Mouse (Mus musculus) heart, embryonic 12.5 days (tissue): Measurements from ENCODE around the gene U2af2. TPM values are rescaled to one million over a fixed set of nuclear protein-coding genes. Genes with fewer than 3 reads are reported as not detected.
"Not testable (repeated sequence)": the region's sequence is repeated elsewhere in the genome, so short reads cannot be mapped to it uniquely, and the experiment has no call there.

ENCODE experiments used
- ATAC-seq: fragments of 200-750 bp; cut with Nextera tagmentation; 2 replicates; pipeline ENCODE4 v1.8.0; 2017; ENCODE audit warnings: moderate TSS enrichment, moderate library complexity; ENCODE audit not compliant: insufficient number of reproducible peaks, low FRiP score
- H3K27ac ChIP-seq: fragments of 300-500 bp; sonication (generic); 2 replicates; pipeline ENCODE4 v1.5.1; 2016; ENCODE audit warnings: mild to moderate bottlenecking, moderate library complexity; ENCODE audit not compliant: poor library complexity, severe bottlenecking
- H3K27me3 ChIP-seq: fragments of 300-500 bp; sonication (generic); replicated peaks from 2 replicates; pipeline ENCODE4 v1.6.1; 2016; ENCODE audit warnings: mild to moderate bottlenecking, moderate library complexity
- H3K36me3 ChIP-seq: fragments of 300-500 bp; sonication (generic); 2 replicates; pipeline ENCODE4 v1.6.1; 2016; ENCODE audit warnings: mild to moderate bottlenecking, moderate library complexity
- H3K4me1 ChIP-seq: fragments of 300-500 bp; sonication (generic); replicated peaks from 2 replicates; pipeline ENCODE4 v1.6.1; 2016; ENCODE audit warnings: mild to moderate bottlenecking
- H3K4me2 ChIP-seq: fragments of 300-500 bp; sonication (generic); 2 replicates; pipeline ENCODE4 v1.6.1; 2016; ENCODE audit warnings: mild to moderate bottlenecking, moderate library complexity
- H3K4me3 ChIP-seq: fragments of 300-500 bp; sonication (generic); 2 replicates; pipeline ENCODE4 v1.5.1; 2016; ENCODE audit warnings: mild to moderate bottlenecking
- H3K9ac ChIP-seq: fragments of 300-500 bp; sonication (generic); 2 replicates; pipeline ENCODE4 v1.6.1; 2016; ENCODE audit warnings: mild to moderate bottlenecking, moderate library complexity
- H3K9me3 ChIP-seq: fragments of 300-500 bp; sonication (generic); replicated peaks from 2 replicates; pipeline ENCODE4 v1.6.1; 2016; ENCODE audit warnings: mild to moderate bottlenecking, moderate library complexity
- WGBS: fragments of 180-500 bp; shearing (Covaris S2); methylation state at CpG from one replicate; pipeline ENCODE4 v1.1.7; 2016; 5-methylcytosine and 5-hydroxymethylcytosine counted together
- polyA plus RNA-seq: library from polyadenylated mRNA; unstranded; fragments of >200 nt; fragmentation: Nextera tagmentation; extraction: Ambion mirVana; gene quantifications from 2 replicates; pipeline ENCODE4 v1.2.1, GENCODE M21; 2016

U2af2 gene
- polyA plus RNA-seq, 1 experiment from 2014 or later = 81.7 TPM

GRCm38 (mm10) chr7:5076931-5077330 lies 15.0 kb downstream of the U2af2 start:
- Histone ChIP-seq H3K4me1 (peaks cover 11% of the 10 kb centered on the region), H3K4me2 (no peak overlapping the region), H3K27ac (no peak overlapping the region), H3K4me3 (no peak overlapping the region), H3K36me3 (peaks cover 70% of the 10 kb centered on the region), H3K9ac (no peak overlapping the region), H3K27me3 (no peaks in the 10 kb centered on the region), H3K9me3 (no peaks in the 10 kb centered on the region)
- WGBS = 78% methylated on average over 2 of the region's 2 CpGs
- peak; percentile 26; the same call in 1 of the 2 replicates for ATAC-seq

- 49% methylated on average over 11 of the region's 13 CpGs for WGBS
- Histone ChIP-seq H3K27ac (peak overlapping the region; percentile 96), H3K4me1 (peaks cover 28% of the 10 kb centered on the region), H3K4me2 (peak overlapping the region; percentile 86), H3K36me3 (peaks cover 58% of the 10 kb centered on the region), H3K9ac (peak overlapping the region; percentile 98), H3K4me3 (peak overlapping the region; percentile 98)
- H3K27me3 ChIP-seq, H3K9me3 ChIP-seq: not testable (repeated sequence)
- ATAC-seq = peak; percentile 22; the same call in 1 of the 2 replicates
Measured at GRCm38 (mm10) chr7:5079365-5080009, 17.5 kb downstream of the U2af2 start.

DNA sequence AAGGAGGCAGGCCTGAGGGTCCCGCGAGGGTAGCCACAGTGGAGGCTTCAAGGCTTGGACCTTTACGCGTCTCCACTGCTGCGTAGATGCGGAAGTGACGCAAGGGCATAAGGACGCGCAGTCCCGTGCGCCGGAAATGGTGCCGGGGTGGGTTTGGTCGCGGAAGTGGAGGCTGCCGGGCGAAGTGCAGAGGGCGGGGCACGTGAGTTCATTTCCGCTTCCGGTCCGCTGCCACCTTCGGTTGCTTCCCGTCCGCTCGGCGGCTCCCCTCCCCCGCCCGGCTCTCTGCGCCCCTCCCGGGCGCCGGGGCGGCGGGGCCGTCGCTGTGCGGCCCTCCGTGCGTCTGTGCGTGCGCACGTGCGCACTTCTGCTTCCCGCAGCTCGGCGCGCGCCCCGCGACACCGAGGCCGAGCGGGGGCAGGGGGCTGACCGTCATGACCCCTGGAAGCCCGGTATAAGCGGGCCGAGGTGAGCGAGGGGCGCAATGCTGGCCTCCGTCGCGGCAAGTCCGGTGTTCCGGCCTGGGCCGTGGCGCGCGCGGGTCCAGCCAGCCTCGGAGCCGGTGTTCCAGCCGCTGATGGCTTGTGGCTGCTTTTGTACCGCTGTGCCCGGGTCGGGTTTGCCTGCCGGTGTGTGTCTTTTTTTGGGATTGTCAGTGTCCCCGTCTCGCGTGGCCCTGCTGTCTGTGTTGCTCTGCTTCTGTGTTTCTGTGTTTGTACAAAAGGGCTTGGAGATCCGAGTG lies 18.2 kb downstream of the U2af2 start, which contains the start of gene Epn1:
Gene Epn1 (plus strand): TSS at position 226 of the 742 bp plus-strand sequence.
- no peaks in the 10 kb centered on the region for H3K9me3 ChIP-seq
- peak within 1 kb of the TSS; percentile 86 for H3K4me2 ChIP-seq
- WGBS = under 1% methylated on average over 79 of the region's 81 CpGs
- peak; percentile 95 for ATAC-seq
- H3K27me3 ChIP-seq = no peaks in the 10 kb centered on the region
- H3K4me1 ChIP-seq = peaks cover 35% of the 10 kb centered on the region
- H3K36me3 ChIP-seq = peaks cover 57% of the 10 kb centered on the region
- H3K4me3 ChIP-seq = peak within 1 kb of the TSS; percentile 98
- H3K27ac ChIP-seq = peak within 1 kb of the TSS; percentile 96
- peak within 1 kb of the TSS; percentile 98 for H3K9ac ChIP-seq

DNA sequence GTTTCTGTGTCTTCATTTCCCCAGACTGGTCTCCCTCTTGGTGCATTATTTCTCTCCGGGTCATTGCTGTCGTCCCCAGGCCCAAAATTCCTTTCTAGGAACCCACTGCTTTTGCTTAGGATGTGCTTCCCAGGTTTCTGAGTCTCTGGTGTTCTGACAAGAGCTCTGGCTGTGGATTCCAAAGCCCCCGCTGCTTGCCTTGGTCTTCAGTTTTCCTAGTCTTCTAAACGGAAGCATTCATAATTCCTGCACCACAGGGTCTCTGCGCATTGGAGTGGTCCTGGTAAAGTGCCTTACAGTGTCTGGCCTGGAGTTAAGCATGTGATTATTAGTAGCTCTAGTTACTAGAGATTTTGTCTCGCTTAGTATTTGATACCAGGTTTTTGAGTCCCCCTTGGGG lies 18.9 kb downstream of the U2af2 start:
- Histone ChIP-seq H3K27ac (peak overlapping the region; percentile 96), H3K27me3 (no peaks in the 10 kb centered on the region), H3K4me1 (peaks cover 39% of the 10 kb centered on the region), H3K36me3 (peaks cover 58% of the 10 kb centered on the region), H3K9ac (peak overlapping the region; percentile 98), H3K4me2 (peak overlapping the region; percentile 86), H3K9me3 (no peaks in the 10 kb centered on the region), H3K4me3 (peak overlapping the region; percentile 98)
- ATAC-seq = no peak
- WGBS = 11% methylated on average over 6 of the region's 6 CpGs

GRCm38 (mm10) chr7:5081241-5081640 lies 19.3 kb downstream of the U2af2 start:
- peak overlapping the region; percentile 98 for H3K4me3 ChIP-seq
- no peaks in the 10 kb centered on the region for H3K27me3 ChIP-seq
- 48% methylated on average over 6 of the region's 6 CpGs for WGBS
- H3K4me2 ChIP-seq = peak overlapping the region; percentile 86
- no peaks in the 10 kb centered on the region for H3K9me3 ChIP-seq
- no peak for ATAC-seq
- no peak overlapping the region for H3K27ac ChIP-seq
- peak overlapping the region; percentile 98 for H3K9ac ChIP-seq
- H3K4me1 ChIP-seq = peaks cover 41% of the 10 kb centered on the region
- H3K36me3 ChIP-seq = peaks cover 59% of the 10 kb centered on the region

DNA sequence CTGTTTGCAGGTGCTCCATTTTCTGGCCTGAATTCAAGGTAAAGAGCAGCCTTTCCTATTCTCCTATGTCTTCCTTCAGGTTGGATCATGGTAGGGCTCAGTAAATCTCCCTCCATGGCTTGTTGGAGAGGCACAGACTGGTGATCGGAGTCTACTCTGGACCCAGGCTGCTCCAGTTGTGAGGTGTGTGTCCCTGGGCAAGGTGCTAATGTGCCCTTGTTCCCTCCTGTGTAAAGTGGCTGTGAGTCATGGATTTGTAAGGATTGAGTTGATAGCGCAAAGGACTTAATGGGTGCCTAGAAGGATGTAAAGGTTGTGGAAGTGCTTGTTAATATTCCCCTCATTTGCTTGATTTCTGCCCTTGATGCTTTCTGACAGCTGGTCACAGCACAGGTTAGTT lies 20.0 kb downstream of the U2af2 start:
- Histone ChIP-seq H3K4me2 (peak overlapping the region; percentile 86), H3K9me3 (no peaks in the 10 kb centered on the region), H3K9ac (peak overlapping the region; percentile 98; the same call in 1 of the 2 replicates), H3K4me3 (peak overlapping the region; percentile 98), H3K27me3 (no peaks in the 10 kb centered on the region), H3K27ac (no peak overlapping the region), H3K36me3 (peaks cover 55% of the 10 kb centered on the region), H3K4me1 (peaks cover 38% of the 10 kb centered on the region)
- no peak for ATAC-seq
- WGBS = 96% methylated on average over 2 of the region's 2 CpGs

GRCm38 (mm10) chr7:5083325-5084105 lies 21.6 kb downstream of the U2af2 start:
- no peak overlapping the region for H3K4me3 ChIP-seq
- no peaks in the 10 kb centered on the region for H3K9me3 ChIP-seq
- no peaks in the 10 kb centered on the region for H3K27me3 ChIP-seq
- WGBS = 91% methylated on average over 18 of the region's 18 CpGs
- H3K4me2 ChIP-seq = no peak overlapping the region
- H3K36me3 ChIP-seq = peaks cover 49% of the 10 kb centered on the region
- H3K27ac ChIP-seq = no peak overlapping the region
- no peak overlapping the region for H3K9ac ChIP-seq
- no peak for ATAC-seq
- H3K4me1 ChIP-seq = peaks cover 38% of the 10 kb centered on the region

DNA sequence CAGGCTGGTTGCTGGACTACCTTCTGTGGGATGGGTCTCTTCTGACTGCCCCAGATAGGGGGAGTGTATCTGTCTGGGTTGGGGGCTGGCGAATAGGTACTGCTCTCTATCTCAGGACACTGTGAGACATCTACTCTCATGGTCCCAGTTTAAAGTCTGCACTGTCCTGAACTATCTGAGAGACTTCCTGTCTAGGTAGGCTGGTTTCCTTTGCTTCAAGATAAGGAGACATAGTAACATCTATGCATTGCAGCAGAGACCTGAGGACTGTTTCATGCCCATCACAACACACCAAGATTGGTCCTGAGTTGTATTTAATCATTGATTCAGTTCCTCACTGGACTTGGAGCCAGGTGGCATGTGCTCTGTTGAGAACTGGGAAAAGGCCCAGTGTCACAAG lies 23.6 kb downstream of the U2af2 start:
- Histone ChIP-seq H3K27me3 (no peaks in the 10 kb centered on the region), H3K9ac (no peak overlapping the region), H3K4me3 (no peak overlapping the region), H3K4me1 (peaks cover 38% of the 10 kb centered on the region), H3K9me3 (no peaks in the 10 kb centered on the region), H3K4me2 (no peak overlapping the region), H3K36me3 (peaks cover 58% of the 10 kb centered on the region), H3K27ac (no peak overlapping the region)
- no peak for ATAC-seq
- WGBS = 61% methylated on average over 1 of the region's 1 CpGs

DNA sequence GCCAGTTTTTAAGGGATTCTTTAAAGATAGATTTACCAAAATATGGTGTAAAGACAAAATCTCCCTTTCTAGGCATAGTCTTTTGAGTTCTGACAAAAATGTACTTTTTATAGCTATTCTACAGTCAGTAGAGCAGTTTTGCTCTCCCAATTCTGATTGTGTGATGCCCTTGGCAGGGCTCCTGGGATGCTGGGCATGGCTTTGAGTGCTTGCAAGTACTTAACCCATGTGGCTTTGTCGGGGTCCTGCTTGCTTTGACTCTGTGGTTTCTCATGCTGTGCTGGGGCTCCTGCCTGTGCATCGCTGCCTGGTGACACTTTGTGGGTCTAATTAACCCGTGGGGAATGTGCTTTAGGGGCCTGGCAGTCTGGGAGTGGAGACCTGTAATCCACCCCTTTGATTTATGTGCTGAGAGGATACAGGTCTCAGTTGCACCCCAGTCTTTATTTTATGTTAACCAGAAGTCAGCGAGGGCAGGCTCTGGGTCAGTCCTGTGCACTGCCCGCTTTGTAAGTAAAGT lies 25.0 kb downstream of the U2af2 start:
- Histone ChIP-seq H3K9me3 (no peaks in the 10 kb centered on the region), H3K4me1 (peaks cover 34% of the 10 kb centered on the region), H3K4me2 (no peak overlapping the region), H3K4me3 (no peak overlapping the region), H3K9ac (no peak overlapping the region), H3K27me3 (no peaks in the 10 kb centered on the region), H3K27ac (no peak overlapping the region), H3K36me3 (peaks cover 69% of the 10 kb centered on the region)
- no peak for ATAC-seq
- 85% methylated on average over 5 of the region's 5 CpGs for WGBS

DNA sequence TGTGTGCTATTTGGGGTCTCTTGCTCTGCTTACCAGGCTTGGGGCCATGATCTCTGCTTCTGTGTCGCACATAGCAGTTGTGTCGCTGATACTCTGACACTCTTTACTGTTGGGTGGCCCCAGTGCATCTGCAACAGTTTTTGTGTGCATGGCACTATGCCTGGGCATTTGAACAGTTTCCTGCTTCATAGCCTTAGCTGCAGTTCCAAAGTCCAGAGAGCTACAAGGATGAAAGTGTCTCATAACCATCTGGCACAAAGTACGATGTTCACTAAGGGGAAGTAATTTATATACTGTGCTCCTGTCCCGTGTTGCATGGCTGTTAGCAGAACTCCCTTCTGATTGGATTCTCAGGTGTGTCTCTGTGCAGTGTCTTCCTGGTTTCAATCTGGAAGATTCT lies 25.9 kb downstream of the U2af2 start:
- H3K9ac ChIP-seq = no peak overlapping the region
- no peaks in the 10 kb centered on the region for H3K27me3 ChIP-seq
- H3K27ac ChIP-seq = no peak overlapping the region
- no peak overlapping the region for H3K4me2 ChIP-seq
- H3K4me1 ChIP-seq = peaks cover 28% of the 10 kb centered on the region
- H3K9me3 ChIP-seq = no peaks in the 10 kb centered on the region
- ATAC-seq = no peak
- H3K4me3 ChIP-seq = no peak overlapping the region
- peaks cover 76% of the 10 kb centered on the region for H3K36me3 ChIP-seq
- 91% methylated on average over 4 of the region's 4 CpGs for WGBS

DNA sequence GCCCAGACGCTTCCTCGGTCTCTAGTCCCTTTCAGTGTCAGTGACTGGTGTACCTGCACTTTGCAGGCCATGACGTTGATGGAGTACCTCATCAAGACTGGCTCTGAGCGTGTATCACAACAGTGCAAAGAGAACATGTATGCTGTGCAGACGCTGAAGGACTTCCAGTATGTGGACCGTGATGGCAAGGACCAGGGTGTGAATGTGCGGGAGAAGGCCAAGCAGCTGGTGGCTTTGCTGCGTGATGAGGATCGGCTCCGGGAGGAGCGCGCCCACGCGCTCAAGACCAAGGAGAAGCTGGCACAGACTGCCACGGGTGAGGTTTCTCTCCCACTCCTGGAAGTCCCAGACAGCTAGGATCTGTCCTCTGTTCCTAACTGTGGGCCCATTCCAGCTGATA lies 27.9 kb downstream of the U2af2 start:
- no peak overlapping the region for H3K27ac ChIP-seq
- H3K4me2 ChIP-seq = no peak overlapping the region
- H3K9me3 ChIP-seq = no peaks in the 10 kb centered on the region
- ATAC-seq = no peak
- H3K4me1 ChIP-seq = peaks cover 15% of the 10 kb centered on the region
- WGBS = 93% methylated on average over 15 of the region's 15 CpGs
- H3K36me3 ChIP-seq = peaks cover 82% of the 10 kb centered on the region
- H3K4me3 ChIP-seq = no peak overlapping the region
- H3K9ac ChIP-seq = no peak overlapping the region
- no peaks in the 10 kb centered on the region for H3K27me3 ChIP-seq
